Mouse (Mus musculus) spleen, adult 2 months (tissue): ENCODE measurements around the gene Cnpy1. TPM values are rescaled to one million over a fixed set of nuclear protein-coding genes. Genes with fewer than 3 reads are reported as not detected.

Source experiments
- DNase-seq, 2 experiments: peaks; one replicate each; pipeline versions ENCODE4 v3.0.0 to v3.0.0-alpha.2; 2012 to 2021; ENCODE audit warnings: low spot score in 2 of 2, low read depth in 1 of 2
- H3K27ac ChIP-seq: fragments of 200-500 bp; 2 replicates; pipeline ENCODE4 v1.5.1; 2012; ENCODE audit warnings: low read length, inconsistent platforms; ENCODE audit not compliant: insufficient read depth
- H3K27me3 ChIP-seq: fragments of 200-500 bp; 2 replicates; pipeline ENCODE4 v1.6.1; 2012; ENCODE audit warnings: mild to moderate bottlenecking, moderate library complexity, low read length, inconsistent platforms; ENCODE audit not compliant: control insufficient read depth, insufficient read depth
- H3K36me3 ChIP-seq: fragments of 200-500 bp; 2 replicates; pipeline ENCODE4 v1.6.1; 2012; ENCODE audit warnings: mild to moderate bottlenecking, low read length, inconsistent platforms; ENCODE audit not compliant: control insufficient read depth, insufficient read depth
- H3K4me1 ChIP-seq: fragments of 200-500 bp; 2 replicates; pipeline ENCODE4 v1.6.1; 2011; ENCODE audit warnings: inconsistent platforms; ENCODE audit not compliant: control insufficient read depth, insufficient read depth, insufficient read length
- H3K4me3 ChIP-seq: fragments of 200-500 bp; 2 replicates; pipeline ENCODE4 v1.5.1; 2011; ENCODE audit warnings: mild to moderate bottlenecking, inconsistent platforms; ENCODE audit not compliant: insufficient read depth, insufficient read length; ENCODE audit errors: extremely low read depth
- CTCF ChIP-seq: fragments of 200-500 bp; IDR thresholded peaks from 2 replicates; pipeline ENCODE4 v1.5.1; 2011; ENCODE audit warnings: mild to moderate bottlenecking, inconsistent platforms; ENCODE audit not compliant: insufficient read depth, insufficient read length, insufficient replicate concordance; ENCODE audit errors: extremely low read depth
- POLR2A ChIP-seq: fragments of 200-500 bp; IDR thresholded peaks from 2 replicates; pipeline ENCODE4 v1.6.1; 2011; ENCODE audit warnings: low read depth, low read length, inconsistent platforms
- WGBS: fragments of 180-500 bp; shearing (Covaris S2); methylation state at CpG from one replicate; pipeline ENCODE4 v1.1.7; 2018; 5-methylcytosine and 5-hydroxymethylcytosine counted together
- polyA plus RNA-seq: library from polyadenylated mRNA; depleted of rRNA; stranded (reverse); fragments of >200 nt; gene quantifications from 2 replicates; pipeline ENCODE4 v1.2.3, GENCODE M21; 2012; rRNA removed

Cnpy1 gene
- polyA plus RNA-seq, 1 experiment: not detected

- Histone ChIP-seq H3K27ac (no peak overlapping the region), H3K4me1 (no peaks in the 10 kb centered on the region), H3K4me3 (no peak overlapping the region), H3K36me3 (no peaks in the 10 kb centered on the region), H3K27me3 (peaks cover 22% of the 10 kb centered on the region)
- WGBS: 10% methylated on average over 15 of the region's 15 CpGs
- DNase-seq: no peak
- TF ChIP-seq CTCF: no peak
- no peak for TF ChIP-seq POLR2A
Observed at GRCm38 (mm10) chr5:28159072-28159458, 86.5 kb downstream of the Cnpy1 start.

GRCm38 (mm10) chr5:28158308-28159071, 87.1 kb downstream of the Cnpy1 start:
- 6% methylated on average over 31 of the region's 31 CpGs for WGBS
- no peak for DNase-seq
- no peak overlapping the region for H3K4me3 ChIP-seq
- H3K36me3 ChIP-seq: no peaks in the 10 kb centered on the region
- H3K27ac ChIP-seq: no peak overlapping the region
- no peaks in the 10 kb centered on the region for H3K4me1 ChIP-seq
- no peak for TF ChIP-seq CTCF
- TF ChIP-seq POLR2A: no peak
- H3K27me3 ChIP-seq: peaks cover 18% of the 10 kb centered on the region

- H3K36me3 ChIP-seq: no peaks in the 10 kb centered on the region
- H3K4me3 ChIP-seq: no peak overlapping the region
- peaks cover 18% of the 10 kb centered on the region for H3K27me3 ChIP-seq
- no peaks in the 10 kb centered on the region for H3K4me1 ChIP-seq
- TF ChIP-seq CTCF (no peak), POLR2A (no peak)
- DNase-seq: no peak
- 15% methylated on average over 17 of the region's 17 CpGs for WGBS
- H3K27ac ChIP-seq: no peak overlapping the region
Observed at GRCm38 (mm10) chr5:28157781-28158180, 87.8 kb downstream of the Cnpy1 start.

- WGBS: 15% methylated on average over 9 of the region's 9 CpGs
- H3K4me1 ChIP-seq: no peaks in the 10 kb centered on the region
- no peak overlapping the region for H3K27ac ChIP-seq
- no peak overlapping the region for H3K4me3 ChIP-seq
- H3K36me3 ChIP-seq: no peaks in the 10 kb centered on the region
- TF ChIP-seq CTCF: no peak
- TF ChIP-seq POLR2A: no peak
- no peak for DNase-seq
- peaks cover 18% of the 10 kb centered on the region for H3K27me3 ChIP-seq
Observed at GRCm38 (mm10) chr5:28157044-28157730, 88.4 kb downstream of the Cnpy1 start.

Other genes starting within 250 kb of the Cnpy1 start
- 20.6 and 32.8 TPM in 2 replicates for gene Insig1, start 174.4 kb downstream of the Cnpy1 start, polyA plus RNA-seq
- not detected in 2 replicates for gene En2, start 80.1 kb downstream of the Cnpy1 start, polyA plus RNA-seq
- gene Rbm33, start 71.3 kb upstream of the Cnpy1 start, polyA plus RNA-seq: 33.3 and 44.0 TPM in 2 replicates
- gene Shh, start 221.4 kb upstream of the Cnpy1 start, polyA plus RNA-seq: not detected in 2 replicates